In the genomic region with DNA sequence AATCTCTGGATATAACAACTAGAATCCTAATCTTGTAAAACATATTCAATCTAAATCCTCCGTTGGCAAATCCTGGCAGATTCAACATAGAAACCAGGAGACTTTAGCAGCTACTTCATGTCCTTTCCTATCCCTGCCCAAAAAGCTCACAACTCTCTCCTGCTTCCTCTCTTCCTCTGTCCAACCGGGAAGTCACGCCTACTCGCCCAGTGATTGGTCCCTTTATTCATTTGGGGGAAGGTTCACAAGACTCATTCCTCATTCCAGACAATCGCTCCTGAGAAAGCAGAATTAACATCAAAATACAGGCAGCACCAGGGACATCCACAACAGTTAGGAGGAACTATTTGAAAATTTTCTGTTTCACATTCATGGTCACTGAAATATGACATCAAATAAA, we compare ENCODE assay signal across 12 mouse cellular contexts.
DNase-seq lines count a peak whose midpoint lies in the region; ATAC-seq and TF ChIP-seq lines count a peak whose summit lies in the region.
"Had no signal": no experiment of that assay in that cellular context is flagged by ENCODE, and none has a peak within 500 bp of the region (broad histone marks: within the 10 kb centered on the region; RNA-seq: fewer than 3 reads in every experiment).

No protein-coding gene starts in this region.

- no peaks in the 10 kb centered on the region for H3K27me3 ChIP-seq in lung, embryonic 14.5 days (ENCODE audit: insufficient read depth, low read length)
- no peaks in the 10 kb centered on the region for H3K27me3 ChIP-seq in hindbrain, embryonic 16.5 days (replicated peaks; ENCODE audit: control insufficient read depth, insufficient read depth, low read length)
- H3K27me3 ChIP-seq in neural tube, embryonic 13.5 days, result no peaks in the 10 kb centered on the region
- H3K27me3 ChIP-seq: forebrain, embryonic 12.5 days; limb, embryonic 13.5 days had no signal

- no peak overlapping the region for H3K9ac ChIP-seq in lung, embryonic 14.5 days
- H3K9ac ChIP-seq in hindbrain, embryonic 16.5 days (ENCODE audit: low read depth, low read length), result no peak overlapping the region
- H3K9ac ChIP-seq in neural tube, embryonic 13.5 days, result no peak overlapping the region
- H3K9ac ChIP-seq: forebrain, embryonic 12.5 days; limb, embryonic 13.5 days had no signal

- no peak for ATAC-seq in lung, embryonic 14.5 days (ENCODE audit: insufficient read depth)
- peak; percentile 73; the same call in 1 of the 2 replicates for ATAC-seq in hindbrain, embryonic 16.5 days
- ATAC-seq in neural tube, embryonic 13.5 days (ENCODE audit: low read depth), result no peak

- H3K4me3 ChIP-seq in lung, embryonic 14.5 days (ENCODE audit: low read depth, low read length), result no peak overlapping the region
- no peak overlapping the region for H3K4me3 ChIP-seq in hindbrain, embryonic 16.5 days (ENCODE audit: low read length)
- no peak overlapping the region for H3K4me3 ChIP-seq in neural tube, embryonic 13.5 days
- H3K4me3 ChIP-seq: forebrain, embryonic 12.5 days; limb, embryonic 13.5 days had no signal

- 14% methylated on average over 5 of the region's 5 CpGs for WGBS in lung, embryonic 14.5 days
- 12% methylated on average over 5 of the region's 5 CpGs for WGBS in hindbrain, embryonic 16.5 days
- WGBS in neural tube, embryonic 13.5 days, result 13% methylated on average over 5 of the region's 5 CpGs

- peak; percentile 9 for DNase-seq in adrenal gland, postnatal 10 days
- DNase-seq in adrenal gland, adult 8-10 months, result no peak
- peak; percentile 37 for DNase-seq in lung, embryonic 14.5 days
- DNase-seq in lung, postnatal 10 days, result no peak
- DNase-seq in thymus, postnatal 36 days, result no peak
- no peak for DNase-seq in right cerebral cortex, postnatal 4 days
- DNase-seq: kidney, adult 9 months; spleen, adult 18-20 months had no signal

- TF ChIP-seq CTCF in lung, embryonic 14.5 days (IDR thresholded peaks at IDR 0.05; ENCODE audit: low read depth), result no peak

- 0 out of 2 replicates have a peak overlapping the region, but pooled peaks have one; percentile 15 for H3K4me2 ChIP-seq in lung, embryonic 14.5 days
- peak overlapping the region; percentile 18 for H3K4me2 ChIP-seq in hindbrain, embryonic 16.5 days (ENCODE audit: low read length)
- H3K4me2 ChIP-seq in neural tube, embryonic 13.5 days, result peak overlapping the region; percentile 13; the same call in 1 of the 2 replicates
- H3K4me2 ChIP-seq: forebrain, embryonic 12.5 days; limb, embryonic 13.5 days had no signal

- no peaks in the 10 kb centered on the region for H3K9me3 ChIP-seq in lung, embryonic 14.5 days (ENCODE audit: low read depth, low read length)
- H3K9me3 ChIP-seq in hindbrain, embryonic 16.5 days (ENCODE audit: control insufficient read depth, low read length), result no peaks in the 10 kb centered on the region
- H3K9me3 ChIP-seq in neural tube, embryonic 13.5 days, result no peaks in the 10 kb centered on the region
- H3K9me3 ChIP-seq: forebrain, embryonic 12.5 days; limb, embryonic 13.5 days had no signal

- no peaks in the 10 kb centered on the region for H3K4me1 ChIP-seq in lung, embryonic 14.5 days (ENCODE audit: insufficient read depth)
- no peaks in the 10 kb centered on the region for H3K4me1 ChIP-seq in hindbrain, embryonic 16.5 days (ENCODE audit: control insufficient read depth, insufficient read depth, low read depth, low read length)
- no peaks in the 10 kb centered on the region for H3K4me1 ChIP-seq in neural tube, embryonic 13.5 days (replicated peaks)
- H3K4me1 ChIP-seq: limb, embryonic 13.5 days had no signal

- no peak overlapping the region for H3K27ac ChIP-seq in lung, embryonic 14.5 days (ENCODE audit: low read depth)
- no peak overlapping the region for H3K27ac ChIP-seq in hindbrain, embryonic 16.5 days (ENCODE audit: low read depth, low read length)
- H3K27ac ChIP-seq in neural tube, embryonic 13.5 days (replicated peaks), result no peak overlapping the region
- H3K27ac ChIP-seq: forebrain, embryonic 12.5 days; limb, embryonic 13.5 days had no signal

- H3K36me3 ChIP-seq in lung, embryonic 14.5 days (ENCODE audit: insufficient read depth), result no peaks in the 10 kb centered on the region
- no peaks in the 10 kb centered on the region for H3K36me3 ChIP-seq in hindbrain, embryonic 16.5 days (ENCODE audit: control insufficient read depth, insufficient read depth, low read length)
- no peaks in the 10 kb centered on the region for H3K36me3 ChIP-seq in neural tube, embryonic 13.5 days
- H3K36me3 ChIP-seq: forebrain, embryonic 12.5 days; limb, embryonic 13.5 days had no signal

Comparison
In these comparisons a context has a peak if more than half of its experiments do, and no peak if none do; other contexts are left out.
1. DNase-seq: peak in adrenal gland, postnatal 10 days (single experiment) and lung, embryonic 14.5 days (single experiment); none in adrenal gland, adult 8-10 months (single experiment), lung, postnatal 10 days (single experiment), thymus, postnatal 36 days (0 of 2) and right cerebral cortex, postnatal 4 days (single experiment).
2. Peak in every context shown above with its lines, with median percentiles within 50 percentile points of each other: H3K4me2 ChIP-seq.